Mouse (Mus musculus): ENCODE measurements around the gene Taf9. TPM values are rescaled to one million over a fixed set of nuclear protein-coding genes. Genes with fewer than 3 reads are reported as not detected.

Gene Taf9
- polyA plus RNA-seq (2014; fragmentation: Illumina TruSeq; extraction: RNeasy Lipid Tissue Mini Kit (QIAGEN cat#74804); ENCODE audit: low read depth, low replicate concordance) = 3.5 TPM

GRCm38 (mm10) chr13:100651439-100652186, at the start of gene Taf9:
TSS of gene Taf9 (plus strand) at chr13:100651579.

GRCm38 (mm10) chr13:100616181-100617087, 34.9 kb upstream of the Taf9 start, which contains the start of gene Marveld2:
TSS of gene Marveld2 (minus strand) at chr13:100616971.

GRCm38 (mm10) chr13:100650550-100651438, 585 bp upstream of the Taf9 start, which contains the start of the genes Ak6 and Rad17:
TSS of gene Ak6 (plus strand) at chr13:100650979.
TSS of gene Rad17 (minus strand) at chr13:100651051.

GRCm38 (mm10) chr13:100669291-100670022, 18.1 kb downstream of the Taf9 start, which contains the start of gene Ccdc125:
TSS of gene Ccdc125 (plus strand) at chr13:100669717.

Other genes with a start within 250 kb of the Taf9 start
- 0.26 TPM for gene Naip1, start 198.7 kb upstream of the Taf9 start, polyA plus RNA-seq (2014; fragmentation: Illumina TruSeq; extraction: RNeasy Lipid Tissue Mini Kit (QIAGEN cat#74804); ENCODE audit: low read depth, low replicate concordance)
- gene Gtf2h2, start 159.0 kb upstream of the Taf9 start, polyA plus RNA-seq (2014; fragmentation: Illumina TruSeq; extraction: RNeasy Lipid Tissue Mini Kit (QIAGEN cat#74804); ENCODE audit: low read depth, low replicate concordance) = 35.0 TPM
- 28.0 TPM for gene Ocln, start 98.9 kb upstream of the Taf9 start, polyA plus RNA-seq (2014; fragmentation: Illumina TruSeq; extraction: RNeasy Lipid Tissue Mini Kit (QIAGEN cat#74804); ENCODE audit: low read depth, low replicate concordance)
- 6.6 TPM for gene Marveld2, start 34.6 kb upstream of the Taf9 start, polyA plus RNA-seq (2014; fragmentation: Illumina TruSeq; extraction: RNeasy Lipid Tissue Mini Kit (QIAGEN cat#74804); ENCODE audit: low read depth, low replicate concordance)
- 88.9 TPM for gene Ak6, start 600 bp upstream of the Taf9 start, polyA plus RNA-seq (2014; fragmentation: Illumina TruSeq; extraction: RNeasy Lipid Tissue Mini Kit (QIAGEN cat#74804); ENCODE audit: low read depth, low replicate concordance)
- gene Rad17, start 528 bp upstream of the Taf9 start, polyA plus RNA-seq (2014; fragmentation: Illumina TruSeq; extraction: RNeasy Lipid Tissue Mini Kit (QIAGEN cat#74804); ENCODE audit: low read depth, low replicate concordance) = 20.8 TPM
- 5.6 TPM for gene Ccdc125, start 18.1 kb downstream of the Taf9 start, polyA plus RNA-seq (2014; fragmentation: Illumina TruSeq; extraction: RNeasy Lipid Tissue Mini Kit (QIAGEN cat#74804); ENCODE audit: low read depth, low replicate concordance)
- gene Cdk7, start 79.4 kb downstream of the Taf9 start, polyA plus RNA-seq (2014; fragmentation: Illumina TruSeq; extraction: RNeasy Lipid Tissue Mini Kit (QIAGEN cat#74804); ENCODE audit: low read depth, low replicate concordance) = 21.0 TPM
- 43.9 TPM for gene Mrps36, start 93.1 kb downstream of the Taf9 start, polyA plus RNA-seq (2014; fragmentation: Illumina TruSeq; extraction: RNeasy Lipid Tissue Mini Kit (QIAGEN cat#74804); ENCODE audit: low read depth, low replicate concordance)
- gene Cenph, start 124.3 kb downstream of the Taf9 start, polyA plus RNA-seq (2014; fragmentation: Illumina TruSeq; extraction: RNeasy Lipid Tissue Mini Kit (QIAGEN cat#74804); ENCODE audit: low read depth, low replicate concordance) = not detected
- gene Ccnb1, start 135.0 kb downstream of the Taf9 start, polyA plus RNA-seq (2014; fragmentation: Illumina TruSeq; extraction: RNeasy Lipid Tissue Mini Kit (QIAGEN cat#74804); ENCODE audit: low read depth, low replicate concordance) = not detected
- gene Slc30a5, start 181.8 kb downstream of the Taf9 start, polyA plus RNA-seq (2014; fragmentation: Illumina TruSeq; extraction: RNeasy Lipid Tissue Mini Kit (QIAGEN cat#74804); ENCODE audit: low read depth, low replicate concordance) = 45.0 TPM